Mouse (Mus musculus) adrenal gland, postnatal 14 days (tissue): ENCODE measurements around the gene Pdzd7. TPM values are rescaled to one million over a fixed set of nuclear protein-coding genes. Genes with fewer than 3 reads are reported as not detected.
A peak's percentile ranks its signal among the peaks of the same experiment; 100 is the strongest.

Experiments used
- DNase-seq: peaks from one replicate; pipeline ENCODE4 v3.0.0; 2021; ENCODE audit warnings: mixed read lengths
- total RNA-seq: library from RNA; stranded (reverse); gene quantifications from 2 replicates; pipeline ENCODE4 v1.2.3, GENCODE M21; 2021

Gene Pdzd7
- total RNA-seq, 1 experiment from 2014 or later = not detected

- peak; percentile 91 for DNase-seq
These were observed 14.5 kb downstream of the Pdzd7 start for GRCm38 (mm10) chr19:45030746-45031693.

- peak; percentile 83 for DNase-seq
These were observed 15.4 kb downstream of the Pdzd7 start for GRCm38 (mm10) chr19:45030111-45030510.

DNA sequence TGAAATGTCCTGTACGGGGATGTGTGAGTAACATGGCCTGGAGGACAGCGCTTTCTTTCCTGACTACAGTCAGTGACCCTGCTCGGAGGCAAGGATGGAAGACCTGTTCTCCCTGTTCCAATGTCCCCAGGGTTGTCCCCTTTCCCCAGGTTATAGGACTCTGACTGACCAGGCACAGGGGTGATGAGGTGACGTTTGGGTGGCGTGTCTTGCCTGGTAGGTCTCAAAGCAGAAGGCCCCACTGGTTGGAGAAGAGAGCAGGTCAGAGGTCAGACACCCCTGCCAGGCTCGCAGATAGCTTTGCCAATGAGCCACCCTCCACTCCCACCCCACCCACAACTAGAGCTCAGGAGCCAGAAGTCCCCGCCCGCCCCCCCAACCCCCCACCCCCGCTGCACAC lies 15.9 kb downstream of the Pdzd7 start:
- DNase-seq = peak; percentile 27

GRCm38 (mm10) chr19:45028746-45029145 lies 16.8 kb downstream of the Pdzd7 start:
- peak; percentile 25 for DNase-seq

GRCm38 (mm10) chr19:45027848-45028247 lies 17.7 kb downstream of the Pdzd7 start:
- DNase-seq = no peak

- DNase-seq = peak; percentile 37
These were observed 18.4 kb downstream of the Pdzd7 start for GRCm38 (mm10) chr19:45026958-45027670.

GRCm38 (mm10) chr19:45025937-45026568 lies 19.5 kb downstream of the Pdzd7 start:
- DNase-seq = no peak

DNA sequence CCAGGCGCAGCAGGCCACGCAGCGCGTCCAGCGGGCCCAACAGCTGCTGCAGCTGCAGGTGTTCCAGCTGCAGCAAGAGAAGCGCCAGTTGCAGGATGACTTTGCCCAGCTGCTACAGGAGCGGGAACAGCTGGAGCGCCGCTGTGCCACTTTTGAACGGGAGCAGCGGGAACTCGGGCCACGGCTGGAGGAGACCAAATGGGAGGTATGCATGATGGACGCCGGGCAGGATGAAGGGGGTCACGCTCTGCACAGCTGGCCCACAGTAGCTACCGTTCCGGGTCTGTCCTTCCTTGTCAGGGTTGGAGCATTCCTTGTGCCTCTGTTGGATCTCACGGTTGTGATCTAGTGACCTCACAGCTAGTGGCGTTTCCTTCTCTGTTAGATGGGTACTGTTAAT lies 20.7 kb downstream of the Pdzd7 start:
- DNase-seq = no peak

DNA sequence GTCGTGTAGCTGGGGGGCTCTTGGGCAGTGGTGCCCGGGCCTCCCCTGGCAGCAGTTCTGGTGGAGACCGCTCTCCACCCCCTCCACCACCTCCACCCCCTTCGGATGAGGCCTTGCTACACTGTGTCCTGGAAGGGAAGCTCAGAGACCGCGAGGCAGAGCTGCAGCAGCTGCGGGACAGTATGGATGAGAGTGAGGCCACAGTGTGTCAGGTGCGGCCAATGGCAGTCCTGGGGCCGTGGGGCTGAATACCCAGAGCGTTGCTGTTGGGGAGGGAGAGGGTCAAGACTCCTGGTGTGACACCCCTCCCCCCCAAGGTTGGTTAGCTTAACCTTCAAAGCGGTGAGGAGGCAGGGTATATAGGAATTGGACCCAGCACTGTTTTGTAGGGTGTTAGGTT lies 21.5 kb downstream of the Pdzd7 start:
- no peak for DNase-seq

DNA sequence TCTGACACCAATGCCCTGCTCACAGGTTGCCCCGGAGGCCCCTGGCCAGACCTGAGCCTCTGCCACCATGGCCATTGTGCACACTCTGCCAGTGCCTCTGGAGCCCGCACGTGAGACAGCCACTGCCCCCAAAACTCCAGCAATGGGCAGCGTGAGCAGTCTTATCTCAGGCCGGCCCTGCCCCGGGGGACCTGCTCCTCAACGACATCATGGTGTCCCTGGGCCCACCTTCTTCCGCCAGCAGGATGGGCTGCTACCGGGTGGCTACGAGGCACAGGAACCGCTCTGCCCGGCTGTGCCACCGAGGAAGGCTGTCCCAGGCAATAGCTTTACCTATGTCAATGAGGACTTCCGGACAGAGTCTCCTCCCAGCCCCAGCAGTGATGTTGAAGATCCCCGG lies 24.2 kb downstream of the Pdzd7 start:
- no peak for DNase-seq

GRCm38 (mm10) chr19:45020348-45020747 lies 25.2 kb downstream of the Pdzd7 start:
- peak; percentile 87 for DNase-seq

DNA sequence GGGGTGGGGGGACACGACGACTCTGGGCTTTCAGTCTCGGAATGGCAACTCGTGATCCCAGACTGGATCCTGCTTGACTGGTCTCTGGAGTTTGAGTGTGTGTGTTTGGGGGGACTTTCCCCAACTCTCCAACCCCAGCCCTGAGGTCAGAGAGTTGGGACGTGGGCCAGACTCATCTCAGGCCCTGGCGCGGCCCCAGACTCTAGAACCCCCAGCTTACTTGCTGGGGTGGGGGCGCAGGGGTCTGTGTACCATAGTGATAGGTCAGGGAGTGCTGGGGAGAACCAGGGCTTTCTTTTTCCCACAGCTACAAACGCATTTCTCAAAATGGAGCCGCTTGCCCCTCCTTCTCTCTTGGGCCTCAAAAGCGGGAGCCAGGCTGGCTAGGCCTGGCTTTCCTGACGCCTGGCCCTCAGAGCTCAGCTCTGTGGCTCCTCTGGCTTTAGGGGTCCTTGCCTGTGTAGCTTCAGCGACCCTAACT lies 27.1 kb downstream of the Pdzd7 start:
- peak; percentile 60 for DNase-seq

GRCm38 (mm10) chr19:45017909-45018308 lies 27.6 kb downstream of the Pdzd7 start:
- DNase-seq = peak; percentile 96

- DNase-seq = peak; percentile 90
These were observed 28.2 kb downstream of the Pdzd7 start for GRCm38 (mm10) chr19:45017216-45017771.

GRCm38 (mm10) chr19:45016341-45017215 lies 28.9 kb downstream of the Pdzd7 start:
- peak; percentile 90 for DNase-seq

DNA sequence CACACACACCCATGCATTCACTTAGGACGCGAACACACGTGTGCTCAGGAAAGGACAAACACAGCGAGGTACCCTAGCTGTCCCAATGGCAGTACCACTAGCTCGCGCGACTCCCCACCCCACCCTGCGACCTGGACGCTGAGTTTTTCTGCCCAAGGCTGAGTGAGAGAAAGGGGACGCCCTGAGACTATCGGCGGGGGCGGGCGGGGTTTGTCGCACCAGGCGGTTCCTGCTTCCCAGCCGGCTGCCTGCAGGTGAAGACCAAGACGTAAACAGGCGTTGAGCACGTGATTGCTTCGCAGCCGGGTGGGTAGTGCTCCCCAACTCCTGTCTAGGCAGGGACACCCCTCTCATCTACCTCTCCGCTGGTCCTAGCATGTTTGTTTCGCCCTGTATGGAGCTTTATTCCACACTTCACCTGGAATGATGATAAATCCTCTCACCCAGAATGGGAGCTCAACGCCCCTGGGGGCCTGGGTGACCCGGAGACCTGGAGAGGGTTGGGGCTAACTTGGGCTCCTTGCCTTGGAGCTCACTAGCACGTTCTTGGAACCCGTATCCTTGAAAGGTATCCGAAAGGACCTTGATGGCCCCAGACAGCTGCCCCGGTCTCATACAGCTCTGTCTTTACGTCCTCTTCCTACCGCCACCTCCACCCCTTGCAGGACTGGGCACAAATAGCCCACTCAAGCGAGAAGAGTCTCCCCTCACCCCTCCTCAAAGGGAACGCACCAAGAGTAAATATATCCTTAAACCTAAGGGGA lies 29.8 kb downstream of the Pdzd7 start:
- DNase-seq = peak; percentile 79

DNA sequence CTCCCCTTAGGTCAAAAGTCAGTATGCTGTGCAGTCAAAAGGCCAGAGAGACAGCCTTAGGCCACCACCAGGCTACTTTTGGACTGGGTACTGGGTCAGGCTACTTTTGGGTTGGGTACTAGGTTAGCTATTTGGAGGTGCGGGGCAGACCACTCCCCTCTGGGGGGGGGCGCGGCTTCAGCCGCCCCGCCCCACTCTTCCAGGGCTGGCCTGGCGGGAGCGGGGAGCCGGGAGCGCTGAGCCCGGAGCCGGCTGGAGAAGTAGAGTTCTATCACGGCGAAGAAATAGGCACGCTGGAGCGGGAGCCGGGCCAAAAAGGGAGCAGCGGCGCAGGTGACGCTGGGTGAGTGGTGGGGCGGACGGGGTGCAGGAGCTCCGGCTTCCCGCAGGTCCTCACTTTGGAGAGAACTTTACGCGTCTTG lies 30.5 kb downstream of the Pdzd7 start:
- DNase-seq = peak; percentile 80

DNA sequence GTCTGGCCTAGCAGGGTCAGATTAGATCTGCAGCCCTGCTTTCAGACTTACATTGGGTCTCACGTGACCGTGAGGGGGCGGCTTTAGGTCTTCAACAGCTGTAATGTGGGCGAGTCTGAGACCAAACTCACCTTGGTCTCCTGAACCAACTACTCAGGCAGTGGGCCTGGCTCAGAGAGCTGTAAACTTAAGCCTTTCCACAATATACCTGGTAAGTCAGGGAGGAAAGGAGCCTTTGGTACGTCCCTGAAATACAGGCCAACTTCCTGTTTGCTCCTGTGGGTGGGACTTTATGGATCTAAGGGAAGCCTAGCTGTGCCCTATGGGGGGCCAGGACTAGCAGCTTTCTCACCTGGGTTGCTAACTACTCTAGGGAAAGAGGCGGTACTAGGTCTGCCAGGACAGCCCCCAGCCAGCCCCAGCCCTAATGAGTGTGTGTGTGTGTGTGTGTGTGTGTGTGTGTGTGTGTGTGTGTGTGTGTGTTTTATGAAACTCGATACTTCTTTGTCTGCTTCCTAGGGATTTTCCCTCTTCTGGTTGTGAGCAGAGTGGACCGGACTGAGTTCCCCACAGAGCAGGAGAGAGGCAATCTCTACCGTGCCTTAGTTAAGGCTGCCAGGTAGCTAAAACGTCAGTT lies 31.1 kb downstream of the Pdzd7 start, which contains the start of gene Lzts2:
Lzts2 (plus strand) TSS at position 80 of the 637 bp plus-strand sequence.
- DNase-seq = peak; percentile 17

- no peak for DNase-seq
These were observed 31.8 kb downstream of the Pdzd7 start for GRCm38 (mm10) chr19:45013581-45014225.
